ENCODE assay signal across 14 mouse cellular contexts in genomic region chr8:109817933-109818332, GRCm38 (mm10). TPM values are rescaled to one million over a fixed set of nuclear protein-coding genes. Genes with fewer than 3 reads are reported as not detected.
A peak's percentile ranks its signal among the peaks of the same experiment; 100 is the strongest.
DNase-seq lines count a peak whose midpoint lies in the region; ATAC-seq and TF ChIP-seq lines count a peak whose summit lies in the region.
"Had no signal": no experiment of that assay in that cellular context is flagged by ENCODE, and none has a peak within 500 bp of the region (broad histone marks: within the 10 kb centered on the region; RNA-seq: fewer than 3 reads in every experiment).

No protein-coding gene starts in this region.

- peak; percentile 11 for DNase-seq in gastrocnemius, adult 18-20 months (ENCODE audit: low spot score)
- DNase-seq in gastrocnemius, postnatal 14 days, result no peak
- no peak for DNase-seq in hindbrain, embryonic 11.5 days (ENCODE audit: low spot score)
- DNase-seq in midbrain, embryonic 14.5 days, result no peak
- DNase-seq in midbrain, postnatal 0 days (ENCODE audit: low spot score), result no peak
- DNase-seq in stomach, postnatal 0 days (ENCODE audit: low spot score), result no peak
- no peak for DNase-seq in left cerebral cortex, postnatal 4 days
- DNase-seq: cerebellum, adult 11-12 months; liver, embryonic 13.5 days; thymus, postnatal 4 days had no signal

- H3K9me3 ChIP-seq in hindbrain, embryonic 15.5 days, result no peaks in the 10 kb centered on the region
- H3K9me3 ChIP-seq in hindbrain, embryonic 11.5 days (ENCODE audit: control insufficient read depth, low read length), result no peaks in the 10 kb centered on the region
- no peaks in the 10 kb centered on the region for H3K9me3 ChIP-seq in midbrain, embryonic 14.5 days (ENCODE audit: control insufficient read depth, low read length)
- H3K9me3 ChIP-seq in midbrain, postnatal 0 days (ENCODE audit: low read length), result no peaks in the 10 kb centered on the region
- no peaks in the 10 kb centered on the region for H3K9me3 ChIP-seq in stomach, postnatal 0 days (ENCODE audit: control insufficient read depth, low read length)
- H3K9me3 ChIP-seq: embryonic facial prominence, embryonic 12.5 days; forebrain, embryonic 10.5 days; liver, embryonic 13.5 days; midbrain, embryonic 10.5 days had no signal

- H3K27me3 ChIP-seq in hindbrain, embryonic 15.5 days, result no peaks in the 10 kb centered on the region
- no peaks in the 10 kb centered on the region for H3K27me3 ChIP-seq in hindbrain, embryonic 11.5 days (ENCODE audit: control insufficient read depth, insufficient read depth, low read length)
- H3K27me3 ChIP-seq in midbrain, embryonic 14.5 days (ENCODE audit: control insufficient read depth, insufficient read depth, low read length), result no peaks in the 10 kb centered on the region
- H3K27me3 ChIP-seq in midbrain, postnatal 0 days (ENCODE audit: insufficient read depth, low read length), result no peaks in the 10 kb centered on the region
- no peaks in the 10 kb centered on the region for H3K27me3 ChIP-seq in stomach, postnatal 0 days (ENCODE audit: control insufficient read depth, insufficient read depth, low read length)
- H3K27me3 ChIP-seq: embryonic facial prominence, embryonic 12.5 days; liver, embryonic 13.5 days had no signal

- no peaks in the 10 kb centered on the region for H3K36me3 ChIP-seq in hindbrain, embryonic 15.5 days
- no peaks in the 10 kb centered on the region for H3K36me3 ChIP-seq in hindbrain, embryonic 11.5 days (ENCODE audit: control insufficient read depth, insufficient read depth, low read length)
- no peaks in the 10 kb centered on the region for H3K36me3 ChIP-seq in midbrain, embryonic 14.5 days (ENCODE audit: control insufficient read depth, insufficient read depth, low read length)
- H3K36me3 ChIP-seq in midbrain, postnatal 0 days (ENCODE audit: insufficient read depth, low read length), result no peaks in the 10 kb centered on the region
- no peaks in the 10 kb centered on the region for H3K36me3 ChIP-seq in stomach, postnatal 0 days (ENCODE audit: control insufficient read depth, insufficient read depth, low read length)
- H3K36me3 ChIP-seq: embryonic facial prominence, embryonic 12.5 days; liver, embryonic 13.5 days had no signal

- WGBS in hindbrain, embryonic 15.5 days, result 41% methylated on average over 1 of the region's 1 CpGs
- 71% methylated on average over 1 of the region's 1 CpGs for WGBS in hindbrain, embryonic 11.5 days
- WGBS in midbrain, embryonic 14.5 days, result 54% methylated on average over 1 of the region's 1 CpGs
- 32% methylated on average over 1 of the region's 1 CpGs for WGBS in midbrain, postnatal 0 days
- 27% methylated on average over 1 of the region's 1 CpGs for WGBS in stomach, postnatal 0 days

- H3K27ac ChIP-seq in hindbrain, embryonic 15.5 days (replicated peaks), result 0 out of 2 replicates have a peak overlapping the region, but pooled peaks have one; percentile 34
- no peak overlapping the region for H3K27ac ChIP-seq in hindbrain, embryonic 11.5 days (ENCODE audit: low read depth, low read length)
- 0 out of 2 replicates have a peak overlapping the region, but pooled peaks have one; percentile 26 for H3K27ac ChIP-seq in midbrain, embryonic 14.5 days (replicated peaks; ENCODE audit: low read depth, low read length)
- H3K27ac ChIP-seq in midbrain, postnatal 0 days (ENCODE audit: low read depth, low read length), result no peak overlapping the region
- peak overlapping the region; percentile 13; the same call in 1 of the 2 replicates for H3K27ac ChIP-seq in stomach, postnatal 0 days (replicated peaks)
- H3K27ac ChIP-seq: embryonic facial prominence, embryonic 12.5 days; forebrain, embryonic 10.5 days; liver, embryonic 13.5 days; midbrain, embryonic 10.5 days had no signal

- no peak overlapping the region for H3K4me3 ChIP-seq in hindbrain, embryonic 15.5 days
- H3K4me3 ChIP-seq in hindbrain, embryonic 11.5 days (ENCODE audit: low read depth, low read length), result no peak overlapping the region
- H3K4me3 ChIP-seq in midbrain, embryonic 14.5 days (replicated peaks; ENCODE audit: low read depth, low read length), result no peak overlapping the region
- H3K4me3 ChIP-seq in midbrain, postnatal 0 days (ENCODE audit: low read depth, low read length), result no peak overlapping the region
- H3K4me3 ChIP-seq in stomach, postnatal 0 days (ENCODE audit: low read depth, low read length), result no peak overlapping the region
- H3K4me3 ChIP-seq: embryonic facial prominence, embryonic 12.5 days; forebrain, embryonic 10.5 days; liver, embryonic 13.5 days; midbrain, embryonic 10.5 days had no signal

- H3K9ac ChIP-seq in hindbrain, embryonic 15.5 days, result no peak overlapping the region
- H3K9ac ChIP-seq in hindbrain, embryonic 11.5 days (ENCODE audit: low read depth, low read length), result no peak overlapping the region
- no peak overlapping the region for H3K9ac ChIP-seq in midbrain, embryonic 14.5 days (replicated peaks; ENCODE audit: low read length)
- no peak overlapping the region for H3K9ac ChIP-seq in midbrain, postnatal 0 days (replicated peaks; ENCODE audit: low read length, poor library complexity, severe bottlenecking)
- H3K9ac ChIP-seq in stomach, postnatal 0 days (ENCODE audit: low read length), result no peak overlapping the region
- H3K9ac ChIP-seq: embryonic facial prominence, embryonic 12.5 days; liver, embryonic 13.5 days had no signal

- ATAC-seq in hindbrain, embryonic 15.5 days (ENCODE audit: low FRiP score, low read depth), result no peak
- ATAC-seq in hindbrain, embryonic 11.5 days (ENCODE audit: low FRiP score), result no peak
- ATAC-seq in midbrain, embryonic 14.5 days (ENCODE audit: low FRiP score, low TSS enrichment), result no peak
- no peak for ATAC-seq in midbrain, postnatal 0 days (ENCODE audit: low FRiP score)
- no peak for ATAC-seq in stomach, postnatal 0 days (ENCODE audit: low FRiP score, low TSS enrichment)

- no peak for TF ChIP-seq CTCF in midbrain, postnatal 0 days (IDR thresholded peaks at IDR 0.05)
- no peak for TF ChIP-seq CTCF in stomach, postnatal 0 days (IDR thresholded peaks at IDR 0.05; ENCODE audit: low read depth)

- peaks cover 7% of the 10 kb centered on the region; the same call in 1 of the 2 replicates for H3K4me1 ChIP-seq in hindbrain, embryonic 15.5 days (replicated peaks)
- H3K4me1 ChIP-seq in hindbrain, embryonic 11.5 days (replicated peaks; ENCODE audit: control insufficient read depth, insufficient read depth, low read length), result no peaks in the 10 kb centered on the region
- no peaks in the 10 kb centered on the region for H3K4me1 ChIP-seq in midbrain, embryonic 14.5 days (ENCODE audit: control insufficient read depth, insufficient read depth, low read length)
- no peaks in the 10 kb centered on the region for H3K4me1 ChIP-seq in midbrain, postnatal 0 days (ENCODE audit: insufficient read depth, low read length)
- H3K4me1 ChIP-seq in stomach, postnatal 0 days (replicated peaks; ENCODE audit: control insufficient read depth, insufficient read depth), result no peaks in the 10 kb centered on the region; the same call in 1 of the 2 replicates
- H3K4me1 ChIP-seq: embryonic facial prominence, embryonic 12.5 days; forebrain, embryonic 10.5 days; midbrain, embryonic 10.5 days had no signal

- no peak overlapping the region for H3K4me2 ChIP-seq in hindbrain, embryonic 15.5 days
- no peak overlapping the region for H3K4me2 ChIP-seq in hindbrain, embryonic 11.5 days (replicated peaks; ENCODE audit: low read depth, low read length)
- H3K4me2 ChIP-seq in midbrain, embryonic 14.5 days (ENCODE audit: low read length), result no peak overlapping the region
- no peak overlapping the region for H3K4me2 ChIP-seq in midbrain, postnatal 0 days (ENCODE audit: low read depth, low read length, poor library complexity, severe bottlenecking)
- H3K4me2 ChIP-seq in stomach, postnatal 0 days (replicated peaks; ENCODE audit: low read depth), result no peak overlapping the region
- H3K4me2 ChIP-seq: embryonic facial prominence, embryonic 12.5 days; liver, embryonic 13.5 days had no signal

- intact Hi-C loops in gastrocnemius, postnatal 14 days (cut with DNase I; ENCODE audit: low total_unique reads), result no loop called here
- intact Hi-C loops in left cerebral cortex, postnatal 4 days (cut with DNase I), result no loop called here

- TF ChIP-seq EP300 in stomach, postnatal 0 days (optimal IDR thresholded peaks at IDR 0.05), result no peak

RNA-seq across cellular contexts. Expression of gene Ap1g1, which starts 39.6 kb away (rescaled TPM):
- 10 to 100 TPM; 28.2 to 37.0 TPM for total RNA-seq in gastrocnemius, adult 18-20 months (2021)
- 10 to 100 TPM; 32.0 to 32.6 TPM for total RNA-seq in gastrocnemius, postnatal 14 days (2021)
- polyA plus RNA-seq in hindbrain, embryonic 15.5 days (2015; fragmentation: Nextera tagmentation; extraction: Ambion mirVana), result 46.8 and 50.4 TPM in 2 replicates
- 33.8 and 44.4 TPM in 2 replicates for polyA plus RNA-seq in hindbrain, embryonic 11.5 days (2014; fragmentation: Nextera tagmentation; extraction: Ambion mirVana)
- 33.9 and 43.4 TPM in 2 replicates for polyA plus RNA-seq in midbrain, embryonic 14.5 days (2014; fragmentation: Nextera tagmentation; extraction: Ambion mirVana)
- 74.4 and 94.0 TPM in 2 replicates for total RNA-seq in midbrain, postnatal 0 days (2014; rRNA removed)
- polyA plus RNA-seq in midbrain, postnatal 0 days (2015; fragmentation: Nextera tagmentation; extraction: Ambion mirVana), result 32.8 and 40.2 TPM in 2 replicates
- 20.2 and 21.6 TPM in 2 replicates for polyA plus RNA-seq in stomach, postnatal 0 days (2015; fragmentation: Nextera tagmentation; extraction: Ambion mirVana)
- 100 to 1,000 TPM; 110 to 116 TPM for total RNA-seq in left cerebral cortex, postnatal 4 days (2021)

RNA-seq across cellular contexts. Expression of gene Phlpp2, which starts 50.4 kb away (rescaled TPM):
- 1 to 10 TPM; 1.8 to 2.3 TPM for total RNA-seq in gastrocnemius, adult 18-20 months (2021)
- total RNA-seq in gastrocnemius, postnatal 14 days (2021), result 1 to 10 TPM; 2.5 to 2.8 TPM
- polyA plus RNA-seq in hindbrain, embryonic 15.5 days (2015; fragmentation: Nextera tagmentation; extraction: Ambion mirVana), result 4.4 and 5.3 TPM in 2 replicates
- polyA plus RNA-seq in hindbrain, embryonic 11.5 days (2014; fragmentation: Nextera tagmentation; extraction: Ambion mirVana), result 3.4 and 5.1 TPM in 2 replicates
- polyA plus RNA-seq in midbrain, embryonic 14.5 days (2014; fragmentation: Nextera tagmentation; extraction: Ambion mirVana), result 5.7 and 6.4 TPM in 2 replicates
- 11.6 and 14.7 TPM in 2 replicates for total RNA-seq in midbrain, postnatal 0 days (2014; rRNA removed)
- 3.0 and 4.7 TPM in 2 replicates for polyA plus RNA-seq in midbrain, postnatal 0 days (2015; fragmentation: Nextera tagmentation; extraction: Ambion mirVana)
- 0.53 and 0.81 TPM in 2 replicates for polyA plus RNA-seq in stomach, postnatal 0 days (2015; fragmentation: Nextera tagmentation; extraction: Ambion mirVana)
- total RNA-seq in left cerebral cortex, postnatal 4 days (2021), result 10 to 100 TPM; 28.2 to 31.7 TPM

Comparison
In these comparisons a context has a peak if more than half of its experiments do, and no peak if none do; other contexts are left out.
1. H3K27ac ChIP-seq: peak in hindbrain, embryonic 15.5 days (single experiment), midbrain, embryonic 14.5 days (single experiment) and stomach, postnatal 0 days (single experiment); none in hindbrain, embryonic 11.5 days (single experiment) and midbrain, postnatal 0 days (single experiment).